Mouse (Mus musculus): ENCODE data around the gene Mark4. TPM values are rescaled to one million over a fixed set of nuclear protein-coding genes. Genes with fewer than 3 reads are reported as not detected.
A peak's percentile ranks its signal among the peaks of the same experiment; 100 is the strongest.

Gene Mark4
- polyA plus RNA-seq, 1 experiment from 2014 or later: 9.3 TPM

DNA sequence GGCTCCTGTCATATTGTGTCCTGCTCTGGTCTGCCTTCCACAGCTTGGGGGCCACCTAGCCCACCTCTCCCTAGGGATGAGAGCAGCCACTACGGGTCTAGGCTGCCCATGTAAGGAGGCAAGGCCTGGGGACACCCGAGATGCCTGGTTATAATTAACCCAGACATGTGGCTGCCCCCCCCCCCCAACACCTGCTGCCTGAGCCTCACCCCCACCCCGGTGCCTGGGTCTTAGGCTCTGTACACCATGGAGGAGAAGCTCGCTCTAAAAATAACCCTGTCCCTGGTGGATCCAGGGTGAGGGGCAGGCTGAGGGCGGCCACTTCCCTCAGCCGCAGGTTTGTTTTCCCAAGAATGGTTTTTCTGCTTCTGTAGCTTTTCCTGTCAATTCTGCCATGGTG is 48.9 kb downstream of the Mark4 start:
- WGBS: 34% methylated on average over 6 of the region's 6 CpGs
- ATAC-seq (ENCODE audit: insufficient number of reproducible peaks, low FRiP score, low TSS enrichment, low read depth): peak; percentile 36; the same call in 1 of the 2 replicates

DNA sequence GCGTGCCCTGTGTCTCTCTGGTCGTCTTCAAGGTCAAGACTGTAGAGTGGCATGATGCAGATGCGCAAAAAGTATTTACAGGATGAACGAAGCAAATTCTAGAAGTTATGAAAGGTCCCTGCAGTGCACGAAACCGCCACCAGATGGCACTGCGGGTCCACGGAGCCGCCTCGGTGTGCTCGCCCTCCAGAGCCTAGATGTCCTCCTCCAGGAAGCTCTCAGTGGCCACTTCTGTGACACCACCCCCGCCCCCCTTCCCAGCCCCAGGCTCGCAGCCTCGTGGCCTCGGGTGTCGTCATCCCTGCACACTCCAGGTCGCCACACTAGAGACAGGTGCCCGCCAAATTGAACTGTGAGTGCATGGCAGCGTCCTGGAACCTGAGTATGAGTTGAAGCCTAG is 53.2 kb downstream of the Mark4 start:
- H3K4me2 ChIP-seq: no peak overlapping the region
- no peak overlapping the region for H3K9ac ChIP-seq
- H3K9me3 ChIP-seq: peaks cover 6% of the 10 kb centered on the region; the same call in 1 of the 2 replicates
- no peak overlapping the region for H3K4me3 ChIP-seq
- 2% methylated on average over 19 of the region's 19 CpGs for WGBS
- H3K27ac ChIP-seq: no peak overlapping the region
- H3K36me3 ChIP-seq: no peaks in the 10 kb centered on the region
- H3K4me1 ChIP-seq: peaks cover 15% of the 10 kb centered on the region
- no peak for ATAC-seq (ENCODE audit: insufficient number of reproducible peaks, low FRiP score, low TSS enrichment, low read depth)
- H3K27me3 ChIP-seq: peaks cover 39% of the 10 kb centered on the region

More for the DNA sequence above, 48.9 kb downstream of the Mark4 start:
- no peak overlapping the region for H3K9ac ChIP-seq
- H3K27ac ChIP-seq: peak overlapping the region; percentile 33; the same call in 1 of the 2 replicates
- no peaks in the 10 kb centered on the region for H3K36me3 ChIP-seq
- no peak overlapping the region for H3K4me2 ChIP-seq
- H3K4me1 ChIP-seq: peaks cover 5% of the 10 kb centered on the region; the same call in 1 of the 2 replicates
- H3K9me3 ChIP-seq: no peaks in the 10 kb centered on the region
- H3K27me3 ChIP-seq: peaks cover 11% of the 10 kb centered on the region
- H3K4me3 ChIP-seq: no peak overlapping the region

- H3K27me3 ChIP-seq: peaks cover 44% of the 10 kb centered on the region
- peaks cover 6% of the 10 kb centered on the region; the same call in 1 of the 2 replicates for H3K9me3 ChIP-seq
- H3K4me1 ChIP-seq: peaks cover 20% of the 10 kb centered on the region
- WGBS: 45% methylated on average over 7 of the region's 7 CpGs
- H3K36me3 ChIP-seq: no peaks in the 10 kb centered on the region
- H3K4me2 ChIP-seq: peak within 1 kb of the TSS; percentile 98
- no peak within 1 kb of the TSS for H3K27ac ChIP-seq
- ATAC-seq (ENCODE audit: insufficient number of reproducible peaks, low FRiP score, low TSS enrichment, low read depth): no peak
- H3K9ac ChIP-seq: peak within 1 kb of the TSS; percentile 48
- peak within 1 kb of the TSS; percentile 54 for H3K4me3 ChIP-seq
Observed at GRCm38 (mm10) chr7:19404476-19404875, 54.1 kb downstream of the Mark4 start, which contains the start of gene Ckm. Gene Ckm, plus strand, starts transcription at chr7:19404776.

GRCm38 (mm10) chr7:19403731-19404296 is 54.8 kb downstream of the Mark4 start, which contains the start of gene Klc3:
Gene Klc3, minus strand, starts transcription at chr7:19404104.
- peaks cover 6% of the 10 kb centered on the region; the same call in 1 of the 2 replicates for H3K9me3 ChIP-seq
- H3K27ac ChIP-seq: no peak within 1 kb of the TSS
- peak within 1 kb of the TSS; percentile 98 for H3K4me2 ChIP-seq
- H3K27me3 ChIP-seq: peaks cover 48% of the 10 kb centered on the region
- no peaks in the 10 kb centered on the region for H3K36me3 ChIP-seq
- ATAC-seq (ENCODE audit: insufficient number of reproducible peaks, low FRiP score, low TSS enrichment, low read depth): 0 out of 2 replicates have a peak, but pooled peaks have one; percentile 15
- H3K9ac ChIP-seq: peak within 1 kb of the TSS; percentile 48
- peak within 1 kb of the TSS; percentile 54 for H3K4me3 ChIP-seq
- peaks cover 24% of the 10 kb centered on the region for H3K4me1 ChIP-seq
- WGBS: under 1% methylated on average over 55 of the region's 62 CpGs

DNA sequence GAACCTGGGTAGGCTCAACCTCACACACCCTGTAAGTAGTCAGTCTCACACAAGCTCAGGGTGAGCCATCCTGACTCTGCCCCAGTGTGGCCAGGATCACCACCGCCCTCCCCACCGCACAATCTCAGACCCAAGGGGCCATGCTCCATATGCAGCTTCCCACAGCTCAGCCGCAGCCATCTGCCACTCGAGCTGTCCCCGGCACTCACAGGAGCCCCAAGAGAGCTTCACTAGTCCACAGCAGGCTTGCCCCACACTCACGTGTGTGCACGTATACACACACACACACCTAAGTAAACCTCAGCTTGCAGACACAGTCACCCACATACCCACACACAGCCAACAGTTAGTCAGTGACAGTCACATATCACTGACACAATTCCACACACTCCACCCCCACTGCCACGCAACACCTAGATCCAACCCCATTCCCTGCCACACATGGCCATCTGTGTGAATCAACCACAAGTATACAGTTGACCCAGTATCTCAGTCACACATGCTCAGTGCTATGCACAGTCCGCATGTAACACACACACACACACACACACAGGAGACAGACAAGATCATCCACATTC is 56.0 kb downstream of the Mark4 start:
- Histone ChIP-seq H3K4me2 (no peak overlapping the region), H3K27ac (no peak overlapping the region), H3K4me3 (no peak overlapping the region), H3K27me3 (peaks cover 48% of the 10 kb centered on the region), H3K9me3 (peaks cover 6% of the 10 kb centered on the region; the same call in 1 of the 2 replicates), H3K4me1 (peaks cover 24% of the 10 kb centered on the region), H3K9ac (no peak overlapping the region), H3K36me3 (no peaks in the 10 kb centered on the region)
- WGBS: 85% methylated on average over 9 of the region's 9 CpGs
- no peak for ATAC-seq (ENCODE audit: insufficient number of reproducible peaks, low FRiP score, low TSS enrichment, low read depth)

DNA sequence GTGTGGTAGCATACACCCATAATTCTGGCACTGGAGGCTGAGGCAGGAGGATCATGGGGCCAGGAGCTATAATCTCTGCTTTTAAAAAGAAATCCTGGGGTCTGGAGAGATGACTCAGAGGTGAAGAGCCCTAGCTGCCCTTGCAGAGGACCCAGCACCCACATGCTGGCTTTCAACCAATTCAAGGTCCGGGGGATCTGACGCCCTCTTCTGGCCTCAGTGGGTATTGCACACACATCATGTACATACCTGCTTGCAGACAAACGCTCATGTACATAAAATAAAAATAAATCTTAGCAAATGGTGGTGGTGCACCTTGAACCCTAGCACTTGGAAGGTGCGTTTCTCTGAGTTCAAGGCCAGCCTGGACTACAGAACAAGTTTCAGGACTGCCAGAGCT is 57.7 kb downstream of the Mark4 start:
- Histone ChIP-seq H3K9me3 (peaks cover 6% of the 10 kb centered on the region; the same call in 1 of the 2 replicates), H3K36me3 (no peaks in the 10 kb centered on the region), H3K9ac (no peak overlapping the region), H3K27me3 (peaks cover 46% of the 10 kb centered on the region), H3K4me2 (no peak overlapping the region), H3K4me1 (peaks cover 24% of the 10 kb centered on the region), H3K4me3 (no peak overlapping the region), H3K27ac (no peak overlapping the region)
- WGBS: 88% methylated on average over 4 of the region's 4 CpGs
- no peak for ATAC-seq (ENCODE audit: insufficient number of reproducible peaks, low FRiP score, low TSS enrichment, low read depth)

DNA sequence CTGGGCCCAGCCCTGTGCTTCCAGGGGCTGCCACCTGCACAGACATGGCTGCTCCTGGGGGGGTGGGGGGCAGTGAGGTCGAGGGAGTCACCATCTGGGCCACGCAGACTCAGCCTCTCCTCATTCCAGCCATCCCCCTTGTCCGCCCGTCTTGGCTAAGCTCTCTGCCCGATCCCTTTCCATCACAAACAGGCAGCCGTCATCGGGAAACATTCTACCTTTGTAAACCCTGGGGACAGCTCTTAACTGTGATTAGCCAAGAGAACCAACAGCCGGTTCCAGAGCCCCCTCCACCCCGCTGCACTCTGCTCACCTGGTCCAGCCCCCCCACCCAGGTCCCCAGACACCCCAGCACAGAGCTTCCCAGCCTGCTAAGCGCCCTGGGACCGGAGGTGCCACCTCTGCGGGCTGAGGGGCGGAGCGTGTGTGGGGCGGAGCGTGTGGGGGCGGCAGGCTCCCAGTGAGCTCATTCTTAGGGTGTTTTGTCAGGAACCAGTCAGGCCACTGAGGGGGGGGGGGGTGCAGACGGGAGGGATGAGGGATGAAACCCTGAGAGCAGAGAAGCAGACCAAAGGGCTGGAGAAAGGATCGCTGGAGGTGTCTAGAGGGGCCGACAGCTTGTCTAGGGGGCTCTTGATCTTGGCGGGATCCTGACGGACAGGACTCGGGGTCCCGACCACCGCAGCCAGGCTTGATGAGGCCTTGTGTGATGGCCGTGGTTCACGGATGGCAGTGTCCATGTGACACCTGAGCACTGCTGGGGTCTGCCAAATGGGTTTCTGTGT is 58.9 kb downstream of the Mark4 start:
- Histone ChIP-seq H3K27me3 (peaks cover 37% of the 10 kb centered on the region), H3K4me2 (peak overlapping the region; percentile 47), H3K9me3 (peaks cover 6% of the 10 kb centered on the region; the same call in 1 of the 2 replicates), H3K4me3 (peak overlapping the region; percentile 32), H3K9ac (peak overlapping the region; percentile 14), H3K36me3 (peaks cover 10% of the 10 kb centered on the region), H3K4me1 (peaks cover 24% of the 10 kb centered on the region), H3K27ac (no peak overlapping the region; the same call in 1 of the 2 replicates)
- ATAC-seq (ENCODE audit: insufficient number of reproducible peaks, low FRiP score, low TSS enrichment, low read depth): no peak
- 2% methylated on average over 26 of the region's 27 CpGs for WGBS

- no peak for ATAC-seq (ENCODE audit: insufficient number of reproducible peaks, low FRiP score, low TSS enrichment, low read depth)
- H3K4me3 ChIP-seq: no peak overlapping the region
- WGBS: 88% methylated on average over 8 of the region's 8 CpGs
Observed at GRCm38 (mm10) chr7:19394484-19394883, 64.1 kb downstream of the Mark4 start.

GRCm38 (mm10) chr7:19388699-19389413 is 69.8 kb downstream of the Mark4 start:
- no peak for ATAC-seq (ENCODE audit: insufficient number of reproducible peaks, low FRiP score, low TSS enrichment, low read depth)
- H3K36me3 ChIP-seq: peaks cover 96% of the 10 kb centered on the region
- H3K9me3 ChIP-seq: no peaks in the 10 kb centered on the region
- no peaks in the 10 kb centered on the region for H3K27me3 ChIP-seq
- 0 out of 2 replicates have a peak, but pooled peaks cover 4% of the 10 kb centered on the region for H3K4me1 ChIP-seq
- no peak overlapping the region for H3K4me3 ChIP-seq
- no peak overlapping the region for H3K9ac ChIP-seq
- 76% methylated on average over 10 of the region's 10 CpGs for WGBS
- H3K4me2 ChIP-seq: no peak overlapping the region
- no peak overlapping the region for H3K27ac ChIP-seq

More at GRCm38 (mm10) chr7:19394484-19394883, 64.1 kb downstream of the Mark4 start:
- Histone ChIP-seq H3K4me1 (peaks cover 6% of the 10 kb centered on the region), H3K9me3 (no peaks in the 10 kb centered on the region), H3K27me3 (peaks cover 4% of the 10 kb centered on the region), H3K36me3 (peaks cover 62% of the 10 kb centered on the region), H3K4me2 (no peak overlapping the region), H3K9ac (no peak overlapping the region), H3K27ac (no peak overlapping the region)

DNA sequence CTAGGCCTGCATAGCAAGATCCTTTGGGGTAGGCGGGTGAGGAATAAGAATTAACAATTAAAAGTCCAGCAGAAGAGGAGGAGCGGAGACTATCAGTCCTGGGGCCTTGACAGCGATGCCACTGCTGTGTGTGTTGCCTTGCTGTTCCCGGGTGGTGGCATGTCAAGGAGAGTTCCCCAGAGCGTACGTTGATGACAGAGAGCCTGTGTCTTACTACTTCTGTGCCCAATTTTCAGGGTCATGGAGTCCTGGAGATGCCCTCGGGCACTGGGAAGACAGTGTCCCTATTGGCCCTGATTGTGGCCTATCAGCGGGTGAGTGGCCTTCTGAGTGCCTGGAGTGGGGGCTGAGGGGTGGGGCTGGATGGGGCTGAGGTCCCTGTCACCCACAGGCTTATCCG is 74.9 kb downstream of the Mark4 start:
- Histone ChIP-seq H3K27ac (no peak overlapping the region), H3K4me1 (peaks cover 21% of the 10 kb centered on the region), H3K27me3 (no peaks in the 10 kb centered on the region), H3K9ac (no peak overlapping the region), H3K36me3 (peaks cover 46% of the 10 kb centered on the region), H3K4me3 (no peak overlapping the region; the same call in 1 of the 2 replicates), H3K9me3 (no peaks in the 10 kb centered on the region), H3K4me2 (no peak overlapping the region)
- WGBS: 87% methylated on average over 9 of the region's 9 CpGs
- ATAC-seq (ENCODE audit: insufficient number of reproducible peaks, low FRiP score, low TSS enrichment, low read depth): no peak

DNA sequence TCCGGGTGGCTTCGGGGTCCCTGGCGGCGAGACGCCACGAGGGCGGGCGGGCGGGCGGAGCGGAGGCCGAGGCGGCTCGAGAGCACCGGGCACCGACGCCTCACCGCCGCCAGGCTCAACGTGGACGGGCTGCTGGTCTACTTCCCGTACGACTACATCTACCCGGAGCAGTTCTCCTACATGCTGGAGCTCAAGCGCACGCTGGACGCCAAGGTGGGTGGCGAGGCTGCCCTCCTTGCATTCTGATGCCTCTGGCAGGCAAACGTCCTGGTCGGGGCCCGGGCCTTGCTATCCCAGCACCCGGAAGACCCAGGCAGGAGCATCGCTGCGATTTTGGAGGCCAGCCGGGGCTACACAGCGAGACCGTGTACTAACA is 76.5 kb downstream of the Mark4 start:
- Histone ChIP-seq H3K4me3 (peak overlapping the region; percentile 90), H3K27me3 (no peaks in the 10 kb centered on the region), H3K9ac (peak overlapping the region; percentile 74), H3K4me2 (peak overlapping the region; percentile 74), H3K9me3 (no peaks in the 10 kb centered on the region), H3K4me1 (peaks cover 21% of the 10 kb centered on the region), H3K36me3 (peaks cover 38% of the 10 kb centered on the region), H3K27ac (no peak overlapping the region; the same call in 1 of the 2 replicates)
- peak; percentile 31 for ATAC-seq (ENCODE audit: insufficient number of reproducible peaks, low FRiP score, low TSS enrichment, low read depth)
- WGBS: under 1% methylated on average over 37 of the region's 37 CpGs

Measured in limb, embryonic 15.5 days (tissue).